Mouse (Mus musculus) liver, postnatal 0 days (tissue): ENCODE measurements around the gene Cybrd1. TPM values are rescaled to one million over a fixed set of nuclear protein-coding genes. Genes with fewer than 3 reads are reported as not detected.

Source experiments
- ATAC-seq: fragments of 200-750 bp; cut with Nextera tagmentation; 2 replicates; pipeline ENCODE4 v1.8.0; 2017; ENCODE audit warnings: mild to moderate bottlenecking, moderate library complexity
- DNase-seq: peaks from one replicate; pipeline ENCODE4 v3.0.0-alpha.2; 2016
- H3K27ac ChIP-seq: fragments of 300-500 bp; sonication (generic); 2 replicates; pipeline ENCODE4 v1.5.1; 2014; ENCODE audit warnings: antibody characterized with exemption, moderate library complexity, mild to moderate bottlenecking, low read depth
- H3K27me3 ChIP-seq: fragments of 300-500 bp; sonication (generic); 2 replicates; pipeline ENCODE4 v1.6.1; 2014; ENCODE audit warnings: low read length, control low read depth, mixed read lengths; ENCODE audit not compliant: insufficient read depth
- H3K36me3 ChIP-seq: fragments of 300-500 bp; sonication (generic); replicated peaks from 2 replicates; pipeline ENCODE4 v1.6.1; 2014; ENCODE audit warnings: mild to moderate bottlenecking, control low read depth, low read length, moderate library complexity, mixed read lengths; ENCODE audit not compliant: insufficient read depth
- H3K4me1 ChIP-seq: fragments of 300-500 bp; sonication (generic); 2 replicates; pipeline ENCODE4 v1.6.1; 2014; ENCODE audit warnings: antibody characterized with exemption, mild to moderate bottlenecking, control low read depth; ENCODE audit not compliant: insufficient read depth
- H3K4me2 ChIP-seq: fragments of 300-500 bp; sonication (generic); 2 replicates; pipeline ENCODE4 v1.6.1; 2014; ENCODE audit warnings: low read depth, mild to moderate bottlenecking, low read length, moderate library complexity, mixed read lengths
- H3K4me3 ChIP-seq: fragments of 300-500 bp; sonication (generic); 2 replicates; pipeline ENCODE4 v1.5.1; 2014; ENCODE audit warnings: low read depth, low read length
- H3K9ac ChIP-seq: fragments of 300-500 bp; sonication (generic); replicated peaks from 2 replicates; pipeline ENCODE4 v1.6.1; 2014; ENCODE audit warnings: mild to moderate bottlenecking, moderate library complexity
- H3K9me3 ChIP-seq: fragments of 300-500 bp; sonication (generic); 2 replicates; pipeline ENCODE4 v1.6.1; 2016; ENCODE audit warnings: mild to moderate bottlenecking, control low read depth, low read length, mixed read lengths
- CTCF ChIP-seq: sonication (generic); IDR thresholded peaks from 2 replicates; pipeline ENCODE4 v1.5.1; 2016; ENCODE audit warnings: antibody characterized with exemption, low read depth
- EP300 ChIP-seq: IDR thresholded peaks from 2 replicates; pipeline ENCODE4 v1.6.1; 2016; ENCODE audit warnings: antibody characterized with exemption, low read depth, mild to moderate bottlenecking
- WGBS: fragments of 180-500 bp; shearing (Covaris S2); extraction: QIAGEN DNeasy Blood & Tissue Kit; methylation state at CpG from one replicate; pipeline ENCODE4 v1.1.7; 2014; ENCODE audit not compliant: insufficient replicate concordance; 5-methylcytosine and 5-hydroxymethylcytosine counted together
- polyA plus RNA-seq: library from polyadenylated mRNA; unstranded; fragments of >200 nt; fragmentation: Nextera tagmentation; extraction: Ambion mirVana; gene quantifications from 2 replicates; pipeline ENCODE4 v1.2.1, GENCODE M21; 2015

The Cybrd1 gene
- 0.20 and 0.22 TPM in 2 replicates for polyA plus RNA-seq

GRCm38 (mm10) chr2:71117797-71118708 lies at the start of gene Cybrd1:
Cybrd1 (plus strand) TSS chr2:71117923.
- Histone ChIP-seq H3K27me3 (peaks cover 17% of the 10 kb centered on the region), H3K36me3 (no peaks in the 10 kb centered on the region), H3K4me3 (peak within 1 kb of the TSS; percentile 52), H3K4me1 (peaks cover 4% of the 10 kb centered on the region; the same call in 1 of the 2 replicates), H3K9me3 (peaks cover 4% of the 10 kb centered on the region), H3K4me2 (peak within 1 kb of the TSS; percentile 91), H3K9ac (peak within 1 kb of the TSS; percentile 41), H3K27ac (no peak within 1 kb of the TSS)
- TF ChIP-seq EP300: no peak
- DNase-seq (no peak), ATAC-seq (0 out of 2 replicates have a peak, but pooled peaks have one; percentile 15)
- WGBS: 1% methylated on average over 52 of the region's 60 CpGs

GRCm38 (mm10) chr2:71071601-71072000 lies 46.1 kb upstream of the Cybrd1 start:
- no peak overlapping the region for H3K9ac ChIP-seq
- H3K27me3 ChIP-seq: no peaks in the 10 kb centered on the region
- no peaks in the 10 kb centered on the region for H3K9me3 ChIP-seq
- TF ChIP-seq EP300: no peak
- TF ChIP-seq CTCF: no peak
- WGBS: 87% methylated on average over 4 of the region's 4 CpGs
- H3K27ac ChIP-seq: no peak overlapping the region
- no peak for DNase-seq
- no peak overlapping the region for H3K4me3 ChIP-seq
- ATAC-seq: no peak
- H3K36me3 ChIP-seq: peaks cover 9% of the 10 kb centered on the region; the same call in 1 of the 2 replicates
- 0 out of 2 replicates have a peak, but pooled peaks cover 3% of the 10 kb centered on the region for H3K4me1 ChIP-seq
- H3K4me2 ChIP-seq: no peak overlapping the region

- H3K4me1 ChIP-seq: 0 out of 2 replicates have a peak, but pooled peaks cover 3% of the 10 kb centered on the region
- H3K27me3 ChIP-seq: no peaks in the 10 kb centered on the region
- H3K4me3 ChIP-seq: no peak overlapping the region
- no peak overlapping the region for H3K9ac ChIP-seq
- H3K9me3 ChIP-seq: no peaks in the 10 kb centered on the region
- DNase-seq (no peak), ATAC-seq (no peak)
- H3K4me2 ChIP-seq: no peak overlapping the region
- no peak overlapping the region for H3K27ac ChIP-seq
- H3K36me3 ChIP-seq: peaks cover 9% of the 10 kb centered on the region; the same call in 1 of the 2 replicates
- TF ChIP-seq EP300 (no peak), CTCF (no peak)
- 60% methylated on average over 3 of the region's 3 CpGs for WGBS
Measured at GRCm38 (mm10) chr2:71073330-71073729, 44.4 kb upstream of the Cybrd1 start.

GRCm38 (mm10) chr2:71073828-71074227 lies 43.9 kb upstream of the Cybrd1 start:
- DNase-seq (no peak), ATAC-seq (peak; percentile 66)
- peak; percentile 79 for TF ChIP-seq EP300
- no peak for TF ChIP-seq CTCF
- Histone ChIP-seq H3K4me3 (no peak overlapping the region), H3K27me3 (no peaks in the 10 kb centered on the region), H3K36me3 (peaks cover 9% of the 10 kb centered on the region; the same call in 1 of the 2 replicates), H3K4me1 (0 out of 2 replicates have a peak, but pooled peaks cover 3% of the 10 kb centered on the region), H3K27ac (no peak overlapping the region), H3K4me2 (no peak overlapping the region), H3K9ac (no peak overlapping the region), H3K9me3 (no peaks in the 10 kb centered on the region)
- WGBS: 48% methylated on average over 3 of the region's 3 CpGs

- DNase-seq (no peak), ATAC-seq (no peak)
- TF ChIP-seq EP300 (no peak), CTCF (no peak)
- Histone ChIP-seq H3K4me3 (no peak overlapping the region), H3K27ac (no peak overlapping the region), H3K27me3 (no peaks in the 10 kb centered on the region), H3K9me3 (no peaks in the 10 kb centered on the region), H3K36me3 (peaks cover 13% of the 10 kb centered on the region), H3K9ac (no peak overlapping the region), H3K4me2 (no peak overlapping the region), H3K4me1 (no peaks in the 10 kb centered on the region)
- 87% methylated on average over 7 of the region's 7 CpGs for WGBS
Measured at GRCm38 (mm10) chr2:71082416-71082815, 35.3 kb upstream of the Cybrd1 start.

GRCm38 (mm10) chr2:71083454-71084193 lies 34.1 kb upstream of the Cybrd1 start:
- H3K4me3 ChIP-seq: no peak overlapping the region
- no peak overlapping the region for H3K4me2 ChIP-seq
- peaks cover 22% of the 10 kb centered on the region for H3K36me3 ChIP-seq
- no peaks in the 10 kb centered on the region for H3K9me3 ChIP-seq
- ATAC-seq (peak; percentile 99), DNase-seq (no peak)
- H3K4me1 ChIP-seq: no peaks in the 10 kb centered on the region
- no peaks in the 10 kb centered on the region for H3K27me3 ChIP-seq
- H3K27ac ChIP-seq: peak overlapping the region; percentile 81
- 68% methylated on average over 6 of the region's 6 CpGs for WGBS
- no peak overlapping the region for H3K9ac ChIP-seq
- TF ChIP-seq CTCF (no peak), EP300 (no peak)
